9 mouse cellular contexts compared by ENCODE assay signal in the genomic region with DNA sequence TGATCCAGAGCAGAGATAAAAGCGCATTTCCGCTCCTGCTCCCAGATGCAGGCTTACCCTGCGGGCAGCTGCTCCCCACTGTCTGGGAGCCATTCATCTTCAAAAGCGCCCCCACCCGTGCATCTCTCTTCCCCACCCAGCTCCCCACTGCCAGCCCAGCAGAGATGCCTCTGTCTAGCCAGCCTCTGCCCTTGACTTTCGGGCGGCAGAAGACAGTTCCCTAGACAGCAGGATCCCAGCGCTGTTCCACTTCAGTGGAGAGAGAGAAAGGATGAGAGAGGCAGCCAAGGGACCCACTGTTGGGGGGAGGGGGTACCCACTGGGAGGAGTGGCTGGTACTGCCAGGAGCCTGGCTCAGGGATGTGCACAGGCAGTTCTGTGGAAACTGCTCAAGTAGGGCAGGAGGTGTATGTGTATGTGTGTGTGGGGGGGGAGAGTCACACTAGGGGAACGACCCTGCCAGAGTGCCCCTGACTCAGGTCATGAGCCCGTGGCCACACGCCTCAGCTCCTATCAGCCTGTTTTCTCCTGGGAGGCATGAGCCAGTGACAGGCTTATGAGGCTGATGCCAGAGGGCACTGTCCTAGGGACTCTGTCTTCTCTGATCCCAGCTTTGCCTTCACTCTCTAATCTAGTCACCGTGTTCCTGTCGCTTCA. TPM values are rescaled to one million over a fixed set of nuclear protein-coding genes. Genes with fewer than 3 reads are reported as not detected.
DNase-seq lines count a peak whose midpoint lies in the region; ATAC-seq and TF ChIP-seq lines count a peak whose summit lies in the region.
"Had no signal": no experiment of that assay in that cellular context is flagged by ENCODE, and none has a peak within 500 bp of the region (broad histone marks: within the 10 kb centered on the region; RNA-seq: fewer than 3 reads in every experiment).

No protein-coding gene starts in this region.

- H3K36me3 ChIP-seq in kidney, postnatal 0 days (ENCODE audit: insufficient read depth, low read length): no peaks in the 10 kb centered on the region
- no peaks in the 10 kb centered on the region for H3K36me3 ChIP-seq in kidney, adult 2 months (ENCODE audit: control insufficient read depth, insufficient read depth, low read length)
- H3K36me3 ChIP-seq in embryonic facial prominence, embryonic 15.5 days: no peaks in the 10 kb centered on the region
- no peaks in the 10 kb centered on the region for H3K36me3 ChIP-seq in midbrain, embryonic 10.5 days

- WGBS in kidney, postnatal 0 days: 14% methylated on average over 13 of the region's 13 CpGs
- WGBS in kidney, adult 2 months: 29% methylated on average over 13 of the region's 13 CpGs
- 19% methylated on average over 13 of the region's 13 CpGs for WGBS in embryonic facial prominence, embryonic 15.5 days
- WGBS in midbrain, embryonic 10.5 days: 24% methylated on average over 13 of the region's 13 CpGs

- H3K9me3 ChIP-seq in kidney, postnatal 0 days (replicated peaks; ENCODE audit: low read length): no peaks in the 10 kb centered on the region
- no peaks in the 10 kb centered on the region for H3K9me3 ChIP-seq in embryonic facial prominence, embryonic 15.5 days (replicated peaks)
- H3K9me3 ChIP-seq in midbrain, embryonic 10.5 days (replicated peaks): no peaks in the 10 kb centered on the region

- peak; percentile 45 for DNase-seq in kidney, postnatal 0 days (ENCODE audit: low spot score)
- no peak for DNase-seq in kidney, adult 2 months
- peak; percentile 70 to 71 for DNase-seq in adrenal gland, postnatal 36 days
- peak; percentile 46 for DNase-seq in midbrain, embryonic 10.5 days (ENCODE audit: low spot score)
- DNase-seq in gastrocnemius, postnatal 14 days: no peak
- DNase-seq in lung, postnatal 14 days: no peak

- H3K27me3 ChIP-seq in kidney, postnatal 0 days (ENCODE audit: insufficient read depth, low read length): no peaks in the 10 kb centered on the region
- H3K27me3 ChIP-seq in kidney, adult 2 months (replicated peaks; ENCODE audit: control insufficient read depth, insufficient read depth, low read length): no peaks in the 10 kb centered on the region
- H3K27me3 ChIP-seq in embryonic facial prominence, embryonic 15.5 days: 0 out of 2 replicates have a peak, but pooled peaks cover 8% of the 10 kb centered on the region
- H3K27me3 ChIP-seq in midbrain, embryonic 10.5 days (ENCODE audit: low read depth, poor library complexity, severe bottlenecking): peaks cover 46% of the 10 kb centered on the region

- no peak overlapping the region for H3K4me3 ChIP-seq in kidney, postnatal 0 days (replicated peaks; ENCODE audit: low read depth, low read length)
- H3K4me3 ChIP-seq in kidney, adult 2 months (ENCODE audit: insufficient read depth, low read depth, low read length): no peak overlapping the region
- no peak overlapping the region for H3K4me3 ChIP-seq in embryonic facial prominence, embryonic 15.5 days (replicated peaks)
- peak overlapping the region; percentile 34 for H3K4me3 ChIP-seq in midbrain, embryonic 10.5 days
- H3K4me3 ChIP-seq: myocyte had no signal

- H3K9ac ChIP-seq in kidney, postnatal 0 days (ENCODE audit: low read depth, low read length): 0 out of 2 replicates have a peak overlapping the region, but pooled peaks have one; percentile 31
- no peak overlapping the region for H3K9ac ChIP-seq in embryonic facial prominence, embryonic 15.5 days

- TF ChIP-seq CTCF in kidney, postnatal 0 days (IDR thresholded peaks at IDR 0.05; ENCODE audit: low read depth): no peak
- TF ChIP-seq CTCF in kidney, adult 2 months (conservative IDR thresholded peaks at IDR 0.05; ENCODE audit: insufficient read depth, insufficient read length, low read depth, low read length): no peak

- intact Hi-C loops in gastrocnemius, postnatal 14 days (cut with DNase I; ENCODE audit: low total_unique reads): no loop called here

- TF ChIP-seq POLR2A in kidney, adult 2 months (IDR thresholded peaks at IDR 0.05; ENCODE audit: low read depth, low read length): no peak

- H3K4me1 ChIP-seq in kidney, postnatal 0 days (replicated peaks; ENCODE audit: insufficient read depth, low read length): peaks cover 23% of the 10 kb centered on the region
- peaks cover 4% of the 10 kb centered on the region; the same call in 1 of the 2 replicates for H3K4me1 ChIP-seq in kidney, adult 2 months (ENCODE audit: control insufficient read depth, insufficient read depth, low read length)
- H3K4me1 ChIP-seq in embryonic facial prominence, embryonic 15.5 days: peaks cover 48% of the 10 kb centered on the region
- H3K4me1 ChIP-seq in midbrain, embryonic 10.5 days: peaks cover 75% of the 10 kb centered on the region

- H3K4me2 ChIP-seq in kidney, postnatal 0 days (ENCODE audit: low read length): no peak overlapping the region
- H3K4me2 ChIP-seq in embryonic facial prominence, embryonic 15.5 days (replicated peaks): 0 out of 2 replicates have a peak overlapping the region, but pooled peaks have one; percentile 17

- ATAC-seq in kidney, postnatal 0 days (replicated peaks; ENCODE audit: low FRiP score, low read depth): peak; percentile 16; the same call in 1 of the 2 replicates
- ATAC-seq in embryonic facial prominence, embryonic 15.5 days (ENCODE audit: insufficient number of reproducible peaks, low FRiP score, low TSS enrichment, low read depth): no peak
- no peak for ATAC-seq in erythroid progenitor cell, adult 5-6 weeks (replicated peaks; ENCODE audit: low FRiP score, poor library complexity, severe bottlenecking)

- no peak overlapping the region for H3K27ac ChIP-seq in kidney, postnatal 0 days
- H3K27ac ChIP-seq in kidney, adult 2 months (ENCODE audit: insufficient read depth, low read depth, low read length): no peak overlapping the region
- H3K27ac ChIP-seq in embryonic facial prominence, embryonic 15.5 days (replicated peaks): no peak overlapping the region; the same call in 1 of the 2 replicates
- H3K27ac ChIP-seq in midbrain, embryonic 10.5 days (replicated peaks): peak overlapping the region; percentile 81

RNA-seq across cellular contexts. Expression of a gene that starts 7.3 kb away (rescaled TPM):
- 35.2 and 37.5 TPM in 2 replicates for polyA plus RNA-seq in kidney, postnatal 0 days (2015; fragmentation: Nextera tagmentation; extraction: Ambion mirVana)
- polyA plus RNA-seq in kidney, adult 2 months (2012; rRNA removed): 16.2 and 21.0 TPM in 2 replicates
- total RNA-seq in adrenal gland, postnatal 36 days (2021): 10 to 100 TPM; 25.0 to 36.5 TPM
- 32.7 and 33.3 TPM in 2 replicates for polyA plus RNA-seq in embryonic facial prominence, embryonic 15.5 days (2015; fragmentation: Nextera tagmentation; extraction: Ambion mirVana)
- 2.5 and 2.8 TPM in 2 replicates for polyA plus RNA-seq in midbrain, embryonic 10.5 days (2016; fragmentation: Nextera tagmentation; extraction: Ambion mirVana)
- total RNA-seq in gastrocnemius, postnatal 14 days (2021): 10 to 100 TPM; 16.8 to 22.8 TPM
- total RNA-seq in erythroid progenitor cell, adult 5-6 weeks (2015; ENCODE audit: low replicate concordance): not detected in 2 replicates
- not detected in 2 replicates for total RNA-seq in erythroid progenitor cell, adult 5-6 weeks (2017; ENCODE audit: low replicate concordance)

RNA-seq across cellular contexts. Expression of a gene that starts 8.1 kb away (rescaled TPM):
- 1.3 and 1.4 TPM in 2 replicates for polyA plus RNA-seq in kidney, postnatal 0 days (2015; fragmentation: Nextera tagmentation; extraction: Ambion mirVana)
- polyA plus RNA-seq in kidney, adult 2 months (2012; rRNA removed): 0.44 and 0.52 TPM in 2 replicates
- 10 to 100 TPM in 1 of 2 experiments, 1 to 10 TPM in 1; 9.6 to 14.1 TPM for total RNA-seq in adrenal gland, postnatal 36 days (2021)
- 3.6 and 3.8 TPM in 2 replicates for polyA plus RNA-seq in embryonic facial prominence, embryonic 15.5 days (2015; fragmentation: Nextera tagmentation; extraction: Ambion mirVana)
- polyA plus RNA-seq in midbrain, embryonic 10.5 days (2016; fragmentation: Nextera tagmentation; extraction: Ambion mirVana): 0.65 and 0.77 TPM in 2 replicates
- total RNA-seq in gastrocnemius, postnatal 14 days (2021): under 1 TPM; 0.49 to 0.84 TPM
- total RNA-seq in erythroid progenitor cell, adult 5-6 weeks (2015; ENCODE audit: low replicate concordance): not detected in 2 replicates
- not detected in 2 replicates for total RNA-seq in erythroid progenitor cell, adult 5-6 weeks (2017; ENCODE audit: low replicate concordance)

RNA-seq across cellular contexts. Expression of a gene that starts 34.6 kb away (rescaled TPM):
- 8.8 and 9.0 TPM in 2 replicates for polyA plus RNA-seq in kidney, postnatal 0 days (2015; fragmentation: Nextera tagmentation; extraction: Ambion mirVana)
- 18.0 and 19.1 TPM in 2 replicates for polyA plus RNA-seq in kidney, adult 2 months (2012; rRNA removed)
- 10 to 100 TPM; 12.5 to 17.5 TPM for total RNA-seq in adrenal gland, postnatal 36 days (2021)
- polyA plus RNA-seq in embryonic facial prominence, embryonic 15.5 days (2015; fragmentation: Nextera tagmentation; extraction: Ambion mirVana): 8.3 and 8.8 TPM in 2 replicates
- polyA plus RNA-seq in midbrain, embryonic 10.5 days (2016; fragmentation: Nextera tagmentation; extraction: Ambion mirVana): 2.5 and 3.3 TPM in 2 replicates
- 1 to 10 TPM; 5.9 to 9.0 TPM for total RNA-seq in gastrocnemius, postnatal 14 days (2021)
- total RNA-seq in erythroid progenitor cell, adult 5-6 weeks (2015; ENCODE audit: low replicate concordance): 6.3 and 12.6 TPM in 2 replicates
- 5.9 and 11.5 TPM in 2 replicates for total RNA-seq in erythroid progenitor cell, adult 5-6 weeks (2017; ENCODE audit: low replicate concordance)

Comparison
In these comparisons a context has a peak if more than half of its experiments do, and no peak if none do; other contexts are left out.
1. DNase-seq: peak in kidney, postnatal 0 days (single experiment), adrenal gland, postnatal 36 days (2 of 2) and midbrain, embryonic 10.5 days (single experiment); none in kidney, adult 2 months (single experiment), gastrocnemius, postnatal 14 days (single experiment) and lung, postnatal 14 days (single experiment).